Mouse (Mus musculus) hindbrain, postnatal 0 days (tissue): ENCODE results near the gene Tmem45a2. TPM values are rescaled to one million over a fixed set of nuclear protein-coding genes. Genes with fewer than 3 reads are reported as not detected.

Source experiments
- ATAC-seq: fragments of 200-750 bp; cut with Nextera tagmentation; 2 replicates; pipeline ENCODE4 v1.8.0; 2017; ENCODE audit warnings: mild to moderate bottlenecking, moderate TSS enrichment, moderate library complexity
- DNase-seq: peaks from one replicate; pipeline ENCODE4 v3.0.0-alpha.2; 2015; ENCODE audit warnings: low spot score
- H3K27ac ChIP-seq: fragments of 300-500 bp; sonication (generic); 2 replicates; pipeline ENCODE4 v1.5.1; 2014; ENCODE audit warnings: mild to moderate bottlenecking
- H3K27me3 ChIP-seq: fragments of 300-500 bp; sonication (generic); 2 replicates; pipeline ENCODE4 v1.6.1; 2014; ENCODE audit warnings: low read length, mixed read lengths; ENCODE audit not compliant: insufficient read depth
- H3K36me3 ChIP-seq: fragments of 300-500 bp; sonication (generic); 2 replicates; pipeline ENCODE4 v1.6.1; 2014; ENCODE audit warnings: low read length, mixed read lengths; ENCODE audit not compliant: insufficient read depth
- H3K4me1 ChIP-seq: fragments of 300-500 bp; sonication (generic); 2 replicates; pipeline ENCODE4 v1.6.1; 2014; ENCODE audit warnings: antibody characterized with exemption, low read length, mixed read lengths; ENCODE audit not compliant: insufficient read depth
- H3K4me2 ChIP-seq: fragments of 300-500 bp; sonication (generic); 2 replicates; pipeline ENCODE4 v1.6.1; 2014; ENCODE audit warnings: low read depth, mild to moderate bottlenecking, low read length, moderate library complexity, mixed read lengths
- H3K4me3 ChIP-seq: fragments of 300-500 bp; sonication (generic); 2 replicates; pipeline ENCODE4 v1.5.1; 2014; ENCODE audit warnings: low read length
- H3K9ac ChIP-seq: fragments of 300-500 bp; sonication (generic); replicated peaks from 2 replicates; pipeline ENCODE4 v1.6.1; 2014; ENCODE audit warnings: mild to moderate bottlenecking, low read length, moderate library complexity, mixed read lengths
- H3K9me3 ChIP-seq: fragments of 300-500 bp; sonication (generic); 2 replicates; pipeline ENCODE4 v1.6.1; 2016; ENCODE audit warnings: low read length, mixed read lengths
- CTCF ChIP-seq: IDR thresholded peaks from 2 replicates; pipeline ENCODE4 v1.5.1; 2016; ENCODE audit warnings: antibody characterized with exemption, control low read depth, low read depth
- WGBS: fragments of 180-500 bp; shearing (Covaris S2); extraction: QIAGEN DNeasy Blood & Tissue Kit; methylation state at CpG from one replicate; pipeline ENCODE4 v1.1.7; 2014; 5-methylcytosine and 5-hydroxymethylcytosine counted together
- polyA plus RNA-seq: library from polyadenylated mRNA; unstranded; fragments of >200 nt; fragmentation: Nextera tagmentation; extraction: Ambion mirVana; gene quantifications from 2 replicates; pipeline ENCODE4 v1.2.1, GENCODE M21; 2015
- total RNA-seq: library from RNA; depleted of rRNA; stranded (reverse); fragments of >200 nt; gene quantifications from 2 replicates; pipeline ENCODE4 v1.2.3, GENCODE M21; 2014

Gene Tmem45a2
- total and polyA plus RNA-seq, 2 experiments from 2014 or later, result 0.35 to 0.47 TPM

DNA sequence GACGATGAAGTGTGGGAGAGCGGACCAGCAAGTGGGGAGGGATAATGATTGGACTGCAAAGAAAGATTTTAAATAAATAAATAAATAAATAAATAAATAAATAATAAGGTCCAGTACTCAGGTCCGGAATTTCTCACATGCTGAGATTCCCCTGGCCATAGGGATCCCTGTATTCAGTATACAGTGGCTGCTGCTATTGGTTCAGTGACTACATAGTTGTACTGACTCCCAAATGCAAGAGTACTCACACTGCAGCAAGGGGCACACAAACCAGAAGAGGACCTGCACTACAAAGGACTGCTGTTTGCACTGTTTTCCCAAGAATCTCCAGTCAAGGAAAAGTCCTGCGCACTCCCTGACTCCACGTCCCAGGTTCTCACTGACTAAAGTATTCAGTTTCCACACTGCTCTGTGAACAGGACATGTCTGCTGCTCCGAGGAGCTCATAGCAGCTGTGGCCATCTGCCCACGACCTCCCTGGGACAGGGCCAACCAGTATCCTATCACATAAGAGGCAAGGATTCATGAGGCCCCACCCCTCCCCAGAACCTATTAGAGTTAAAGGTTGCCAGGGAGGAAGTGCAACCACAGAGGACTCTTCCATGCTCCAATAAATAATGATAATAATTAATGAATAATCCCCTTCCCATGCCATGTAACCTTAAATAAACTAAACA, 27.4 kb upstream of the Tmem45a2 start:
- Histone ChIP-seq H3K9me3 (no peaks in the 10 kb centered on the region), H3K27ac (no peak overlapping the region), H3K4me2 (no peak overlapping the region), H3K4me3 (no peak overlapping the region), H3K27me3 (no peaks in the 10 kb centered on the region), H3K36me3 (no peaks in the 10 kb centered on the region), H3K4me1 (no peaks in the 10 kb centered on the region), H3K9ac (no peak overlapping the region)
- no peak for TF ChIP-seq CTCF
- ATAC-seq (no peak), DNase-seq (no peak)
- 67% methylated on average over 7 of the region's 7 CpGs for WGBS

DNA sequence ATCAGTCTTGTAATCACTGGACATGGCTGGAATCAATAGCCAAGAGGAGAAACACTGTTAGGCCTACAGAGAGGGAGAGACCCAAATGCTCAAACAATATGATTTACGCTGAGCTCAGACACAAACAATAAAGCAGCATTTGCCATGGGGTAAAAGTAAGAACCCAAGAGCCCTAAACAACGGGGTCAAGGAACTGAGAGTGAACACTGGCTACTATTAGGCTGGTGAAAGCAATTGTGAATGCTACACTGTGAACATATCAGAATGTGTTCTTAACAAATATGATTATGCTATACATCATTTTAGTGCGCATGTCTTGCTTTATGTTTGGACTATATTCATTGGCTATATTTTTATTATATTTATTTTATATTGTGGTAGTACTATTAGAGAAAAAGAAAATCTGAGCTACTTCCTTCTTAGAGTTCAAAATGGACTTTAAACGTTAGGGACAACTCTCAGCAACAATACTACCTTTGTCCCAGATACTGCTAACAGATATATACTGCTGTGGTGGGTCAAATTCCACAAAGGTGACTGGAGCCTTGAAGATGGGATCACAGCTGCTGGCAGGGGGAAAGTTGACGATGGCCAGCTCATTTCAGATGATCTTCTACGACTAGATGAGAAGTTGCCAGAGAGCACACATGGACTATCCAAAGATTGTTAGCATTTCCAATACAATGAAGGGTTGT, 21.9 kb upstream of the Tmem45a2 start:
- ATAC-seq, result no peak
- Histone ChIP-seq H3K36me3 (no peaks in the 10 kb centered on the region), H3K9me3 (no peaks in the 10 kb centered on the region), H3K9ac (no peak overlapping the region), H3K27me3 (no peaks in the 10 kb centered on the region), H3K4me1 (no peaks in the 10 kb centered on the region), H3K4me2 (no peak overlapping the region), H3K4me3 (no peak overlapping the region), H3K27ac (no peak overlapping the region)
- DNase-seq, result no peak
- WGBS, result 70% methylated on average over 6 of the region's 6 CpGs
- TF ChIP-seq CTCF, result no peak

DNA sequence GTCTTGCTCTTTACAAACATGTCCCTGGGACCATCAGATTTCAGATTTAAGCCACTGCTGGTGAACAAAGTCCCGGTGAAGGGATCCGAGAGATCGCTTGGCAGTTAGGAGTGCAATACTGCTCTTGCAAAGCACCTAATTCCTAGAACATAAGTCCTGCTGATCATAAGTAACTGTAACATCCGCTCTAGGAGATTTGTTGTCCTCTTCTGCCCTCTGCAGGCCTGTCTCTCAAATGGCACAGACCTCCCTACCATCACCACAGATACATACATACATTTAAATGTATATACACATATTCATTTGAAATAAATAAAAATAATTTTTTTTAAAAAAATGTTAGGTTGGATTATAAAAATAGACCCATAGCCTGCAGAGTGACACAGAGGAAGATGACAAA, 21.3 kb upstream of the Tmem45a2 start:
- peak; percentile 79 for TF ChIP-seq CTCF
- 39% methylated on average over 4 of the region's 4 CpGs for WGBS
- peak; percentile 88 for ATAC-seq
- Histone ChIP-seq H3K4me1 (no peaks in the 10 kb centered on the region), H3K27ac (no peak overlapping the region), H3K4me3 (no peak overlapping the region), H3K9ac (no peak overlapping the region), H3K27me3 (no peaks in the 10 kb centered on the region), H3K4me2 (no peak overlapping the region), H3K36me3 (no peaks in the 10 kb centered on the region), H3K9me3 (no peaks in the 10 kb centered on the region)
- peak; percentile 80 for DNase-seq

DNA sequence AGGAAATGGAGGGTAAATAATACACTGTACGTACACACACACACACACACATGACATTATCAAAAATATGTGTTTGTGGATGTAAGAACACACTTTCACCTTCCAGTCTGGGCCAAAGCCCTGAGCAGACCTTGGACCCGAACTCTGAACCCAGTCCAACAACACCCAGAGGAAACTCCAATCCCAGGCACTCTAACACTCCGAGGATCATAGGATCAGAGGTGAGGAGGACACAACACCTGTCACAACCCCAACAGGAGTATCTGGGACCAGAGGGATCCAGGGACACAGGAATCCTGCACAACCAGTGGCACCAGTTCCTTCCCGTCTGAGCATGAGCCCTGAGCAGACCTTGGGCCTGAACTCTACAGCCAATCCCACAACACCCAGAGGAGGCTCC, 8.4 kb upstream of the Tmem45a2 start:
- DNase-seq, result no peak
- no peaks in the 10 kb centered on the region for H3K4me1 ChIP-seq
- TF ChIP-seq CTCF, result no peak
- WGBS, result 89% methylated on average over 4 of the region's 4 CpGs
- no peak overlapping the region for H3K4me3 ChIP-seq
- H3K4me2 ChIP-seq, result no peak overlapping the region
- H3K9me3 ChIP-seq, result no peaks in the 10 kb centered on the region
- H3K27ac ChIP-seq, result no peak overlapping the region
- no peaks in the 10 kb centered on the region for H3K27me3 ChIP-seq
- no peak for ATAC-seq
- no peaks in the 10 kb centered on the region for H3K36me3 ChIP-seq
- no peak overlapping the region for H3K9ac ChIP-seq

DNA sequence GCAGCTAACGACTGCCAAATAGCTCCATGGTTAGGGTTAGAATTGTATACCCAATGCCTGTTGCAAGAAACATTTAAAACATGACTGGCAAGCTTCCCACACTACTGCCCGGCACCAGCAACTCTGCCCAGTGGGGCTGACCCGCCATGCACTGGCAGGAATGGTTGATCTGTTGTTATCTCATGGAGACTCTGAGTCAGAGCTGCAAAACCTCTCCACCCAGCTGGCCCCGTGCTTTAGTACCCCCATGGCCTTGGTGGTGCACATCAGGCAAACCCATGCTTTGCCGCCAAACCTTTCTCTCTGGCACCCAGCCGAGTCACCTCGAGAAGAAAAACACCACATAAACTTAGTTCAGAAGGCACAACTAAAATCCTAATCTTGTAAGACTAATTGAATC, 4.8 kb upstream of the Tmem45a2 start:
- Histone ChIP-seq H3K36me3 (no peaks in the 10 kb centered on the region), H3K27me3 (no peaks in the 10 kb centered on the region), H3K4me1 (no peaks in the 10 kb centered on the region), H3K27ac (no peak overlapping the region), H3K4me2 (no peak overlapping the region), H3K9me3 (no peaks in the 10 kb centered on the region), H3K4me3 (no peak overlapping the region), H3K9ac (no peak overlapping the region)
- DNase-seq (no peak), ATAC-seq (no peak)
- WGBS, result 67% methylated on average over 7 of the region's 7 CpGs
- TF ChIP-seq CTCF, result no peak

DNA sequence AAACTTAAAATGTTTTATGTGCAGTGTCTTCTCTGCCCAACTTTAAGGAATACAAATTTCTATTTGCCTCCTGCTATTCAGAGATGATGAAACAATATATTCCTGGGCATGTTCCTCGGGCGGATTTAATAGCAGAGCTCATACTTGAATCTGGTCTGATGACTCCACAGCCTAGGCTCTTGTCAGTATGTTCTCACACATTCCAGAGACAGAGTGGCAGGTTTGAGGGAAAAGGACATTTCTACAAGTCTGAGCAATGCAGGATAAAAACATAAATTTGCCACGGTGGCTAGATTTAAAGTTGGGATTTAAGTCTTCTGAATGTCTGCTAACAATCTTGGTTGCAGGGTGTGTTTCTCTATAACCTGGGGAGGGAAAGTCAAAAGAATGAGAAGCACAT, 9.1 kb downstream of the Tmem45a2 start:
- Histone ChIP-seq H3K4me3 (no peak overlapping the region), H3K27me3 (no peaks in the 10 kb centered on the region), H3K9ac (no peak overlapping the region), H3K9me3 (no peaks in the 10 kb centered on the region), H3K36me3 (no peaks in the 10 kb centered on the region), H3K4me1 (no peaks in the 10 kb centered on the region), H3K27ac (no peak overlapping the region), H3K4me2 (no peak overlapping the region)
- ATAC-seq, result no peak
- DNase-seq, result no peak
- no peak for TF ChIP-seq CTCF
- WGBS, result 92% methylated on average over 3 of the region's 3 CpGs

DNA sequence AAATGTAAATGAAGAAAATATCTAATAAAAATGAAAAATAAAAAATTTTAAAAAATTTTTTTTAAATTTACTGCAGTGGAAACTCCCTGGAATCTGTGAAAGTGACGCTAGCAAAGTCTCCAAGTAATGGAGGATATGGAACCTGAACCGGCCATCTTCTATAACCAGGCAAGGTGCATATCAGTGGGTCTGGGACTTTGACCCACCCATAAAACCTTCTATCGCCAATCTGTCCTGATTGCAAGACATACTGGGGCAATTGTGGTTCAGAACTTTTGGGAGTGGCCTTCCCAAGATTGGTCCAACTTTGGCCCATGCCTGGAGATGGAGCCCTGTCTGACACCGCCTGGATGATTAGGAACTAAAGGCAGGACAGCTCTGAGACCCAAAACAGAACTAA, 14.2 kb downstream of the Tmem45a2 start:
- Histone ChIP-seq H3K4me2 (no peak overlapping the region), H3K4me3 (no peak overlapping the region), H3K9ac (no peak overlapping the region), H3K27me3 (no peaks in the 10 kb centered on the region), H3K4me1 (no peaks in the 10 kb centered on the region), H3K36me3 (no peaks in the 10 kb centered on the region), H3K9me3 (no peaks in the 10 kb centered on the region), H3K27ac (no peak overlapping the region)
- 94% methylated on average over 4 of the region's 4 CpGs for WGBS
- no peak for DNase-seq
- no peak for TF ChIP-seq CTCF
- ATAC-seq, result no peak
